Mouse (Mus musculus) megakaryocyte, embryonic 14.5 days (primary cell): ENCODE measurements at regions not wholly inside any gene's neighbourhood (a gene's known extent, or its start where the extent isn't known, plus 50 kb on each side); places are given as distances from the start of the nearest gene placed in this dataset.

ENCODE experiments used
- FLI1 ChIP-seq: IDR thresholded peaks from 2 replicates; pipeline ENCODE4 v1.6.1; 2012; ENCODE audit warnings: low read length, inconsistent platforms, mixed read lengths
- GATA1 ChIP-seq: IDR thresholded peaks from 3 replicates; pipeline ENCODE4 v1.6.1; 2012; ENCODE audit warnings: mixed read lengths, low read length, inconsistent platforms, borderline replicate concordance

GRCm38 (mm10) chr4:33737337-33737736 is 187.1 kb upstream of the Cnr1 start:
- TF ChIP-seq GATA1 (no peak), FLI1 (no peak)
